Mouse (Mus musculus): ENCODE results near the gene Hddc3. TPM values are rescaled to one million over a fixed set of nuclear protein-coding genes. Genes with fewer than 3 reads are reported as not detected.
A peak's percentile ranks its signal among the peaks of the same experiment; 100 is the strongest.

Gene Hddc3
- polyA plus RNA-seq, 1 experiment from 2014 or later, result 15.7 TPM

DNA sequence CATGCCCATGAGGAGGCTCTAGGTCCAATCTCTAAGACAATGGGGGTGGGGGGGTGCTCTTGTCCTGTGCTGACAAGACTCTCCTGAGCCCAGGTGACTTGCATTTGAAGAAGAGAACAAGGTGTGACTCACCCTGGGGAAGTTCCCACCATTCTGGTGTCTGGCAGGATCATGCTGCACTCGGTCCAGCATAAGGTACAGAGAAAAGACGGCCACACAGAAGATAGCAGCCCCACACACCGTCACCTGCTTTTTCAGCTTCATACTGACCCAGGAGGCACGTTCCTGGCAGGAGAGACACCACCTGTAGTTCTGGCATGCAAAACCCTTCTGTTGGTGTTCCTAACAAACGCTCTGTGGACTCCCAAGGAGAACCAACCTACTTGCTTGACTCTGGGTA lies 26.6 kb downstream of the Hddc3 start:
- H3K9ac ChIP-seq (ENCODE audit: low read depth, low read length), result no peak overlapping the region
- no peak for ATAC-seq (replicated peaks; ENCODE audit: insufficient number of reproducible peaks, low FRiP score, low TSS enrichment)
- H3K27me3 ChIP-seq (ENCODE audit: control insufficient read depth, insufficient read depth, low read length), result 0 out of 2 replicates have a peak, but pooled peaks cover 2% of the 10 kb centered on the region
- peak overlapping the region; percentile 87; the same call in 1 of the 2 replicates for H3K4me3 ChIP-seq (ENCODE audit: low read depth, low read length)
- peaks cover 15% of the 10 kb centered on the region for H3K4me1 ChIP-seq (ENCODE audit: control insufficient read depth, insufficient read depth, low read length)
- no peaks in the 10 kb centered on the region for H3K9me3 ChIP-seq (replicated peaks; ENCODE audit: control insufficient read depth, low read length)
- WGBS (ENCODE audit: insufficient replicate concordance), result 64% methylated on average over 5 of the region's 5 CpGs
- H3K4me2 ChIP-seq, result peak overlapping the region; percentile 82
- peaks cover 19% of the 10 kb centered on the region for H3K36me3 ChIP-seq (ENCODE audit: control insufficient read depth, insufficient read depth, low read length)
- no peak overlapping the region for H3K27ac ChIP-seq (ENCODE audit: low read depth, low read length)

DNA sequence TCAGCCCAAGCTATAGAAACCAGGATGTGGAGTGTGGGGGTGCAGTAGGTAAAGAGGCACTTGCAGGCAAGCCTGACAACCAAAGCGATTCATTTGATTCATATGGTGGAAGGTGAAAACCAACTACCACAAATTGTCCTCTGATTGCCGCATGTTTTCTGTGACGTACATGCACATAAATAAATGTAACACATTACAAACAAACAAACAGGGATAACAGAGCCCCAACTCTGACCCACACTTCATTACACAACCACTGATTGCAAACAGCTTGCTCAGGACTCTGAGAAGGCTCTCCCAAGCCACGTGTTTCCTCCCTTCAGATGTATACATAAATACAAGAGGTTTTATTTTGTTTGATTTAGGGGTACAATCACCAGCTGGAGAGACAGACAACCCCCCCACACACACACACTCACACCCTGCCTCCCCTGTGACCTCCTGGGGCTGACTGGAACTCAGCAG lies 27.1 kb downstream of the Hddc3 start:
- H3K27ac ChIP-seq (ENCODE audit: low read depth, low read length), result peak overlapping the region; percentile 65
- peak overlapping the region; percentile 82 for H3K4me2 ChIP-seq
- H3K9me3 ChIP-seq (replicated peaks; ENCODE audit: control insufficient read depth, low read length), result no peaks in the 10 kb centered on the region
- WGBS (ENCODE audit: insufficient replicate concordance), result 53% methylated on average over 4 of the region's 4 CpGs
- H3K36me3 ChIP-seq (ENCODE audit: control insufficient read depth, insufficient read depth, low read length), result peaks cover 16% of the 10 kb centered on the region; the same call in 1 of the 2 replicates
- H3K27me3 ChIP-seq (ENCODE audit: control insufficient read depth, insufficient read depth, low read length), result 0 out of 2 replicates have a peak, but pooled peaks cover 2% of the 10 kb centered on the region
- H3K9ac ChIP-seq (ENCODE audit: low read depth, low read length), result peak overlapping the region; percentile 85
- H3K4me3 ChIP-seq (ENCODE audit: low read depth, low read length), result peak overlapping the region; percentile 87
- H3K4me1 ChIP-seq (ENCODE audit: control insufficient read depth, insufficient read depth, low read length), result peaks cover 15% of the 10 kb centered on the region
- ATAC-seq (replicated peaks; ENCODE audit: insufficient number of reproducible peaks, low FRiP score, low TSS enrichment), result no peak

DNA sequence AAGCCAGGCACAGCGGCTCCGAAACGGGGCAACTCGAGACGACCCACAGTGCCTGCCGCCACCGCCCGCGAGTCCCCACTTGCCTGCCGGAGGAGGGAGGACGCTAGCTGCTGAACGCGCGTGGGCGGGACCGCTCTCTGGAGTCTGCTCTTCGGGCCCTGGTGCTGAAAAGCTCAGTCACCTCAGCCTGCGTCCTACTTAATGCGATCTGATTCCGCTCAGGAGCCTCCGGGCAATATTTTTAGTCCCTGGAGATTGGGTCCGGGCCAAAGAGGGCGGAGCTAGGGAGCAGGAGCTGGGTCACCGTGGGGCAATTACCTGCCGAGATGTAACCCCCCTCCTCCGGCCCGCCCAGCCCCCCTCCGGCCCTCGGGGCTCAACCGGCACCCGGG lies 27.7 kb downstream of the Hddc3 start:
- peak overlapping the region; percentile 65 for H3K27ac ChIP-seq (ENCODE audit: low read depth, low read length)
- WGBS (ENCODE audit: insufficient replicate concordance), result under 1% methylated on average over 29 of the region's 31 CpGs
- H3K27me3 ChIP-seq (ENCODE audit: control insufficient read depth, insufficient read depth, low read length), result 0 out of 2 replicates have a peak, but pooled peaks cover 2% of the 10 kb centered on the region
- peak overlapping the region; percentile 87 for H3K4me3 ChIP-seq (ENCODE audit: low read depth, low read length)
- H3K9ac ChIP-seq (ENCODE audit: low read depth, low read length), result peak overlapping the region; percentile 85
- H3K36me3 ChIP-seq (ENCODE audit: control insufficient read depth, insufficient read depth, low read length), result peaks cover 16% of the 10 kb centered on the region; the same call in 1 of the 2 replicates
- H3K9me3 ChIP-seq (replicated peaks; ENCODE audit: control insufficient read depth, low read length), result no peaks in the 10 kb centered on the region
- H3K4me1 ChIP-seq (ENCODE audit: control insufficient read depth, insufficient read depth, low read length), result peaks cover 20% of the 10 kb centered on the region
- ATAC-seq (replicated peaks; ENCODE audit: insufficient number of reproducible peaks, low FRiP score, low TSS enrichment), result peak; percentile 41
- peak overlapping the region; percentile 82 for H3K4me2 ChIP-seq

DNA sequence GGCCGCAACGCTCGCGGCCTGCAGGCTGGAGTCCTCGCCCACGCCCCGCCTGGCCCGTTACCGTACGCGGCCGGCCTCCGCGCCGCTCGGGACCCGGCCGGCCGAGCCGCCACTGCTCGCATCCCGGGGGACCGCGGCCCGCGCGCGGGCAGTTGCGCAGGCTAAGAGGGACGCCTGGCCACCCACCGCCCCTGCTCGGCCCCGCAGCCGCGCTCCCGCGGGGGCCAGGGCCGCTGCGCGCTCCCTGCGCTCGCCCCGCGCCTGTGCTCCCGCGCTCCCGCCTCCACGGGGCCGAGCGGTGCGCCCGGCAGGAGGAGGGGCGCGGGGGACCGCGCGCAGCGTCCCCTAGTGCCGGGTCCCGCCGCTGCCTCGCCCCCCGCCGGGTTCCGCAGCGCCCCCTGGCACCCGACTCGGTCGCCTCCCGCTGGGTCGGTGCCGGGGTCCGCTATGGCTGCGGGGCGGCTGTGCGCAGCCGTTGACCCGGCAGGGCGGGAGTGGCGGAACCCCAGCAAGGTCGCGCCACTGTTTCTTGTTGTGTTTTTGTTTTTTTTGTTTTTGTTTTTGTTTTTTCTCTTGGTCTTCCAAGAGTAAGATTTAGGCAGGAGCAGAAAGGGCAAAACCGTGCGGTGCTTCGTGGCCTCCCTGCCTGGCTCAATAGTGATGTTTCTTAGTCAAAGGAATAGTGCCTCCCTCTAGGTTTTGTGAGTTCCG lies 28.3 kb downstream of the Hddc3 start, which contains the start of gene Man2a2:
Gene Man2a2 (minus strand): TSS at position 335 of the 711 bp plus-strand sequence.
- peak; percentile 36; the same call in 1 of the 2 replicates for ATAC-seq (replicated peaks; ENCODE audit: insufficient number of reproducible peaks, low FRiP score, low TSS enrichment)
- Histone ChIP-seq H3K9me3 (replicated peaks; ENCODE audit: control insufficient read depth, low read length) (no peaks in the 10 kb centered on the region), H3K27ac (ENCODE audit: low read depth, low read length) (peak within 1 kb of the TSS; percentile 65), H3K36me3 (ENCODE audit: control insufficient read depth, insufficient read depth, low read length) (peaks cover 15% of the 10 kb centered on the region; the same call in 1 of the 2 replicates), H3K4me3 (ENCODE audit: low read depth, low read length) (peak within 1 kb of the TSS; percentile 87), H3K4me1 (ENCODE audit: control insufficient read depth, insufficient read depth, low read length) (peaks cover 20% of the 10 kb centered on the region), H3K4me2 (peak within 1 kb of the TSS; percentile 82), H3K27me3 (ENCODE audit: control insufficient read depth, insufficient read depth, low read length) (peaks cover 2% of the 10 kb centered on the region; the same call in 1 of the 2 replicates), H3K9ac (ENCODE audit: low read depth, low read length) (peak within 1 kb of the TSS; percentile 85)
- under 1% methylated on average over 75 of the region's 86 CpGs for WGBS (ENCODE audit: insufficient replicate concordance)

DNA sequence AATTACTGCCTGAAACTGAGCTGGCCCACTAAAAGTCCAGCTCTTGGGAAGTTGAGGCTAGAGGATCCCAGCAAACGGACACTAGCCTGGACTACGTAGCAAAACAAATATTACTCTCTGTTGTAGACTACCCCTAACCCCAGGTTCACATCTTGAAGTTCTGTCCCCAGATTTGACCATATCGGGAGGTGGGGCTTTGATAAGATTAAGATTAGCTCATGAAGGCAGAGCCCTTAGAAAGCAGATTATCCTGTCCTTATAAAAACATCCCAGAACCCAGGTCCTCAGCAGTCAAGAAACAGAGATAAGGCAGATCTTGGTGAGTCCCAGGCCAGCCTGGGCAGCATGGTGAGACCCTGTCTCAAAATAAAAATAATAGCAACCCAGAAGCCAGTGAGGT lies 29.3 kb downstream of the Hddc3 start:
- H3K9ac ChIP-seq (ENCODE audit: low read depth, low read length), result no peak overlapping the region
- WGBS (ENCODE audit: insufficient replicate concordance), result 43% methylated on average over 3 of the region's 3 CpGs
- no peak overlapping the region for H3K4me3 ChIP-seq (ENCODE audit: low read depth, low read length)
- no peak for ATAC-seq (replicated peaks; ENCODE audit: insufficient number of reproducible peaks, low FRiP score, low TSS enrichment)
- no peak overlapping the region for H3K4me2 ChIP-seq
- H3K27ac ChIP-seq (ENCODE audit: low read depth, low read length), result no peak overlapping the region
- no peaks in the 10 kb centered on the region for H3K9me3 ChIP-seq (replicated peaks; ENCODE audit: control insufficient read depth, low read length)
- peaks cover 20% of the 10 kb centered on the region for H3K4me1 ChIP-seq (ENCODE audit: control insufficient read depth, insufficient read depth, low read length)
- H3K36me3 ChIP-seq (ENCODE audit: control insufficient read depth, insufficient read depth, low read length), result peaks cover 8% of the 10 kb centered on the region; the same call in 1 of the 2 replicates
- H3K27me3 ChIP-seq (ENCODE audit: control insufficient read depth, insufficient read depth, low read length), result peaks cover 2% of the 10 kb centered on the region; the same call in 1 of the 2 replicates

DNA sequence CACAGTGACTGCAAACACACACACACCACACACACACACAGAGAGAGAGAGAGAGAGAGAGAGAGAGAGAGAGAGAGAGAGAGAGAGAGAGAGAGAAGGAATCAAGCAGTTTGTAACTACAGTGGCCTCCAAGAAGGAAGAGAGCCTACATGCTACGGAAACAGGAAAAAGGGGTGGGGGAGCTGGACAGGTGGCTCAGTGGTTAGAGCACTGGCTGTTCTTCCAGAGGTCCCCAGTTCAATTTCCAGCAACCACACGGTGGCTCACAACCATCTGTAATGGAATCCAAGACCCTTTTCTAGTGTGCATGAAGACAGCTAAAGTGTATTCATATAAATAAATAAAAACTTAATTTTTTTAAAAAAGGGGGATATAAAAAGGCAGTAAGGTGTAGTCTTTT lies 29.8 kb downstream of the Hddc3 start:
- H3K36me3 ChIP-seq (ENCODE audit: control insufficient read depth, insufficient read depth, low read length), result peaks cover 7% of the 10 kb centered on the region; the same call in 1 of the 2 replicates
- H3K9ac ChIP-seq (ENCODE audit: low read depth, low read length), result no peak overlapping the region
- H3K4me3 ChIP-seq (ENCODE audit: low read depth, low read length), result no peak overlapping the region
- WGBS (ENCODE audit: insufficient replicate concordance), result 42% methylated on average over 2 of the region's 2 CpGs
- peaks cover 20% of the 10 kb centered on the region for H3K4me1 ChIP-seq (ENCODE audit: control insufficient read depth, insufficient read depth, low read length)
- no peaks in the 10 kb centered on the region for H3K9me3 ChIP-seq (replicated peaks; ENCODE audit: control insufficient read depth, low read length)
- H3K4me2 ChIP-seq, result no peak overlapping the region
- H3K27ac ChIP-seq (ENCODE audit: low read depth, low read length), result no peak overlapping the region
- no peak for ATAC-seq (replicated peaks; ENCODE audit: insufficient number of reproducible peaks, low FRiP score, low TSS enrichment)
- H3K27me3 ChIP-seq (ENCODE audit: control insufficient read depth, insufficient read depth, low read length), result peaks cover 2% of the 10 kb centered on the region; the same call in 1 of the 2 replicates

DNA sequence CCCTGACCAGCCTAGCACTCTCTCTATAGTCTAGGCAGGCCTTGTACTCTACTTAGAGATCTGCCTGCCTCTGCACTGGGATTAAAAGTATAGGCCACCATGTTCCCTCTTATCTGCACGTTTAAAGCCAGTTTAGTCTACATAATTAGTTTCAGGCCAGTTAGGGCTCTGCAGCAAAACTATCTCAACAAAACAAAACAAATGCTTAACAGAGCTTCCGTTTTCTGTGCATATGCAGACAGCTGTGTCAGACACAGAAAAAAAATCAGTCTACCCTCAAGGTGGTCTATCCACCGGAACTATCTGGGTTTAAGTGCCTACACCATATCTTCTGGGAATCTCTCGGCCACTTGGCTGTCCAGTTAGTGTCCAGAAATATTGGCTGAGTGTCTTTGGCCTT lies 30.4 kb downstream of the Hddc3 start:
- ATAC-seq (replicated peaks; ENCODE audit: insufficient number of reproducible peaks, low FRiP score, low TSS enrichment), result no peak
- 75% methylated on average over 4 of the region's 4 CpGs for WGBS (ENCODE audit: insufficient replicate concordance)
- Histone ChIP-seq H3K27ac (ENCODE audit: low read depth, low read length) (no peak overlapping the region), H3K36me3 (ENCODE audit: control insufficient read depth, insufficient read depth, low read length) (peaks cover under 1% of the 10 kb centered on the region; the same call in 1 of the 2 replicates), H3K9me3 (replicated peaks; ENCODE audit: control insufficient read depth, low read length) (no peaks in the 10 kb centered on the region), H3K4me3 (ENCODE audit: low read depth, low read length) (no peak overlapping the region), H3K4me2 (no peak overlapping the region), H3K4me1 (ENCODE audit: control insufficient read depth, insufficient read depth, low read length) (peaks cover 19% of the 10 kb centered on the region), H3K27me3 (ENCODE audit: control insufficient read depth, insufficient read depth, low read length) (peaks cover 2% of the 10 kb centered on the region; the same call in 1 of the 2 replicates), H3K9ac (ENCODE audit: low read depth, low read length) (no peak overlapping the region)

DNA sequence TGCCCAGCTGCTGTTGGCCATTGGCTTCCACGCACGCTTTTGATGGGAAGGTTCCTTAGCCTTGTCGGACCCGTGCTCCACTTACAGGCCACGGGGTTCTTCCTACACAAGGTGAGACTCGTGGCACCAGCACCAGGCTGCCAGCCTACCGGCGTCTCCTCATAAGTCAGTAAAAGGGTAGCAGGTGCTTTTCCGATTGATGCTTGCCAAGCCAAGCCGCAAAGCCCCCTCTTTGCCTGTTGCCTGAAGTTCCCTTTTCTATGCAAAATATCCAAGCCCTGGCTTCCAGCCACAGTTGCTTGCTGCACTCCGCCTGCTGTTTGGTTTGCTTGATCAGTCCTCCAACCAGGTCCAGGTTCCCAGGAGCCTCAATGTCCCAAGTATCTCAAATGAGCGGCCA lies 30.9 kb downstream of the Hddc3 start:
- Histone ChIP-seq H3K9ac (ENCODE audit: low read depth, low read length) (no peak overlapping the region), H3K4me2 (no peak overlapping the region), H3K27me3 (ENCODE audit: control insufficient read depth, insufficient read depth, low read length) (peaks cover 2% of the 10 kb centered on the region; the same call in 1 of the 2 replicates), H3K36me3 (ENCODE audit: control insufficient read depth, insufficient read depth, low read length) (no peaks in the 10 kb centered on the region), H3K4me1 (ENCODE audit: control insufficient read depth, insufficient read depth, low read length) (peaks cover 18% of the 10 kb centered on the region), H3K9me3 (replicated peaks; ENCODE audit: control insufficient read depth, low read length) (no peaks in the 10 kb centered on the region), H3K27ac (ENCODE audit: low read depth, low read length) (no peak overlapping the region), H3K4me3 (ENCODE audit: low read depth, low read length) (no peak overlapping the region)
- 83% methylated on average over 12 of the region's 12 CpGs for WGBS (ENCODE audit: insufficient replicate concordance)
- no peak for ATAC-seq (replicated peaks; ENCODE audit: insufficient number of reproducible peaks, low FRiP score, low TSS enrichment)

Data from heart, embryonic 11.5 days (tissue).